9 mouse cellular contexts compared by ENCODE assay signal in genomic region chr12:105063201-105064134, GRCm38 (mm10). TPM values are rescaled to one million over a fixed set of nuclear protein-coding genes. Genes with fewer than 3 reads are reported as not detected.
A peak's percentile ranks its signal among the peaks of the same experiment; 100 is the strongest.
DNase-seq lines count a peak whose midpoint lies in the region; ATAC-seq and TF ChIP-seq lines count a peak whose summit lies in the region.
"Had no signal": no experiment of that assay in that cellular context is flagged by ENCODE, and none has a peak within 500 bp of the region (broad histone marks: within the 10 kb centered on the region; RNA-seq: fewer than 3 reads in every experiment).

No protein-coding gene starts in this region.

- H3K4me3 ChIP-seq in liver, embryonic 11.5 days (ENCODE audit: low read depth, low read length) = no peak overlapping the region
- H3K4me3 ChIP-seq in limb, embryonic 10.5 days = no peak overlapping the region
- no peak overlapping the region for H3K4me3 ChIP-seq in myocyte
- no peak overlapping the region for H3K4me3 ChIP-seq in thymus, adult 2 months (ENCODE audit: control insufficient read depth, insufficient read depth, low read length)
- H3K4me3 ChIP-seq: limb, embryonic 15.5 days had no signal

- H3ac ChIP-seq in myocyte (ENCODE audit: control insufficient read depth, insufficient read length) = no peak overlapping the region

- H3K9ac ChIP-seq in liver, embryonic 11.5 days (ENCODE audit: low read depth, low read length) = no peak overlapping the region
- H3K9ac ChIP-seq: limb, embryonic 15.5 days had no signal

- H3K9me3 ChIP-seq in liver, embryonic 11.5 days (ENCODE audit: control insufficient read depth, low read length) = no peaks in the 10 kb centered on the region
- H3K9me3 ChIP-seq in limb, embryonic 10.5 days (replicated peaks) = no peaks in the 10 kb centered on the region
- H3K9me3 ChIP-seq: limb, embryonic 15.5 days had no signal

- TF ChIP-seq POLR2A in myocyte (IDR thresholded peaks at IDR 0.05; ENCODE audit: insufficient read length, low read depth) = no peak
- no peak for TF ChIP-seq POLR2A in thymus, adult 2 months (IDR thresholded peaks at IDR 0.05; ENCODE audit: control insufficient read depth, extremely low read depth, insufficient read depth, low read length, poor library complexity)

- DNase-seq in liver (peak; percentile 42), adipocyte (ENCODE audit: low spot score) (no peak)
- DNase-seq in liver, embryonic 11.5 days (ENCODE audit: low spot score) = no peak
- peak; percentile 9 for DNase-seq in embryo, embryonic 11.5 days (ENCODE audit: low read depth, low spot score)
- DNase-seq in limb, embryonic 10.5 days (ENCODE audit: low spot score) = peak; percentile 52
- DNase-seq in thymus, adult 2 months = no peak
- no peak for DNase-seq in thymus, postnatal 25 days

- ATAC-seq in liver, embryonic 11.5 days (replicated peaks; ENCODE audit: low FRiP score) = no peak; the same call in 1 of the 2 replicates

- H3K79me2 ChIP-seq in myocyte (ENCODE audit: control insufficient read depth, insufficient read depth) = no peaks in the 10 kb centered on the region

- TF ChIP-seq CTCF in thymus, adult 2 months (IDR thresholded peaks at IDR 0.05; ENCODE audit: borderline replicate concordance, control insufficient read depth, extremely low read depth, insufficient read depth, low read length, poor library complexity) = no peak

- no peak overlapping the region for H3K27ac ChIP-seq in liver, embryonic 11.5 days (ENCODE audit: low read depth, low read length)
- no peak overlapping the region for H3K27ac ChIP-seq in limb, embryonic 10.5 days
- no peak overlapping the region for H3K27ac ChIP-seq in thymus, adult 2 months (ENCODE audit: control insufficient read depth, insufficient read depth, low read length)
- H3K27ac ChIP-seq: limb, embryonic 15.5 days had no signal

- H3K4me2 ChIP-seq in liver, embryonic 11.5 days = no peak overlapping the region
- no peak overlapping the region for H3K4me2 ChIP-seq in myocyte (ENCODE audit: low read depth)
- H3K4me2 ChIP-seq: limb, embryonic 15.5 days had no signal

- no peaks in the 10 kb centered on the region for H3K27me3 ChIP-seq in liver, embryonic 11.5 days (replicated peaks; ENCODE audit: control insufficient read depth, insufficient read depth, low read length)
- no peaks in the 10 kb centered on the region for H3K27me3 ChIP-seq in limb, embryonic 10.5 days (ENCODE audit: low read depth, poor library complexity, severe bottlenecking)
- peaks cover 14% of the 10 kb centered on the region for H3K27me3 ChIP-seq in myocyte (ENCODE audit: control insufficient read depth, insufficient read depth, insufficient read length)
- no peaks in the 10 kb centered on the region for H3K27me3 ChIP-seq in thymus, adult 2 months (ENCODE audit: control insufficient read depth, insufficient read depth, low read length)
- H3K27me3 ChIP-seq: limb, embryonic 15.5 days had no signal

- no peaks in the 10 kb centered on the region for H3K36me3 ChIP-seq in liver, embryonic 11.5 days (ENCODE audit: control insufficient read depth, insufficient read depth, low read length)
- no peaks in the 10 kb centered on the region for H3K36me3 ChIP-seq in limb, embryonic 10.5 days
- no peaks in the 10 kb centered on the region for H3K36me3 ChIP-seq in myocyte (ENCODE audit: control insufficient read depth, insufficient read depth)
- H3K36me3 ChIP-seq in thymus, adult 2 months (ENCODE audit: control insufficient read depth, insufficient read depth, low read length) = no peaks in the 10 kb centered on the region
- H3K36me3 ChIP-seq: limb, embryonic 15.5 days had no signal

- WGBS in liver, embryonic 11.5 days = 53% methylated on average over 28 of the region's 28 CpGs
- WGBS in limb, embryonic 10.5 days = 48% methylated on average over 28 of the region's 28 CpGs
- 82% methylated on average over 28 of the region's 28 CpGs for WGBS in thymus, adult 2 months

- peaks cover 3% of the 10 kb centered on the region; the same call in 1 of the 2 replicates for H3K4me1 ChIP-seq in liver, embryonic 11.5 days (replicated peaks; ENCODE audit: control insufficient read depth, insufficient read depth, low read length)
- peaks cover 14% of the 10 kb centered on the region for H3K4me1 ChIP-seq in limb, embryonic 10.5 days
- H3K4me1 ChIP-seq in thymus, adult 2 months (replicated peaks; ENCODE audit: control insufficient read depth, insufficient read depth, low read length) = no peaks in the 10 kb centered on the region

TF ChIP-seq in myocyte, 11 proteins besides CTCF, POLR2A, EP300 and RAD21:
- TF ChIP-seq REST (IDR thresholded peaks at IDR 0.05; ENCODE audit: insufficient read depth, insufficient read length) = no peak
- no peak for TF ChIP-seq MAX (IDR thresholded peaks at IDR 0.05; ENCODE audit: low read depth)
- no peak for TF ChIP-seq SRF (IDR thresholded peaks at IDR 0.05; ENCODE audit: control insufficient read depth, insufficient read length, low read depth)
- TF ChIP-seq CEBPB (IDR thresholded peaks at IDR 0.05; ENCODE audit: insufficient read depth, poor library complexity, severe bottlenecking) = 0 out of 2 replicates have a peak, but pooled peaks have one; percentile 22
- TF ChIP-seq TCF12 (IDR thresholded peaks at IDR 0.05; ENCODE audit: insufficient read depth, poor library complexity, severe bottlenecking) = no peak
- TF ChIP-seq E2F4 (IDR thresholded peaks at IDR 0.05; ENCODE audit: insufficient read depth) = no peak
- no peak for TF ChIP-seq MYOD1 (IDR thresholded peaks at IDR 0.05; ENCODE audit: control insufficient read depth in 1 of 3, insufficient read length in 2 of 3, low read depth in 2 of 3)

RNA-seq across cellular contexts. Expression of gene Glrx5, which starts 31.0 kb away (rescaled TPM):
- polyA plus RNA-seq in liver, embryonic 11.5 days (2014; fragmentation: Nextera tagmentation; extraction: Ambion mirVana) = 610 and 611 TPM in 2 replicates
- polyA plus RNA-seq in limb, embryonic 10.5 days (2016; fragmentation: Nextera tagmentation; extraction: Ambion mirVana) = 215 and 255 TPM in 2 replicates
- polyA plus RNA-seq in myocyte (2012; fragmentation: generic; extraction: Trizol) = 52.4 TPM
- 66.6 and 68.4 TPM in 2 replicates for polyA plus RNA-seq in thymus, adult 2 months (2012; rRNA removed)

RNA-seq across cellular contexts. Expression of gene Syne3, which starts 53.9 kb away (rescaled TPM):
- polyA plus RNA-seq in liver, embryonic 11.5 days (2014; fragmentation: Nextera tagmentation; extraction: Ambion mirVana) = 1.4 and 1.8 TPM in 2 replicates
- 0.09 and 0.25 TPM in 2 replicates for polyA plus RNA-seq in limb, embryonic 10.5 days (2016; fragmentation: Nextera tagmentation; extraction: Ambion mirVana)
- polyA plus RNA-seq in myocyte (2012; fragmentation: generic; extraction: Trizol) = 11.6 TPM
- 16.4 and 20.1 TPM in 2 replicates for polyA plus RNA-seq in thymus, adult 2 months (2012; rRNA removed)

Comparison
In these comparisons a context has a peak if more than half of its experiments do, and no peak if none do; other contexts are left out.
1. DNase-seq: peak in liver (single experiment), embryo, embryonic 11.5 days (single experiment) and limb, embryonic 10.5 days (single experiment); none in liver, embryonic 11.5 days (single experiment), thymus, adult 2 months (single experiment), adipocyte (single experiment) and thymus, postnatal 25 days (single experiment).